Mouse (Mus musculus): ENCODE measurements around the gene Magea8. TPM values are rescaled to one million over a fixed set of nuclear protein-coding genes. Genes with fewer than 3 reads are reported as not detected.

Magea8 gene
- polyA plus RNA-seq (2014; fragmentation: Illumina TruSeq; extraction: RNeasy Lipid Tissue Mini Kit (QIAGEN cat#74804)): not detected

GRCm38 (mm10) chrX:154995750-154996149, at the start of gene Magea8:
Gene Magea8, minus strand, starts transcription at chrX:154995850.

DNA sequence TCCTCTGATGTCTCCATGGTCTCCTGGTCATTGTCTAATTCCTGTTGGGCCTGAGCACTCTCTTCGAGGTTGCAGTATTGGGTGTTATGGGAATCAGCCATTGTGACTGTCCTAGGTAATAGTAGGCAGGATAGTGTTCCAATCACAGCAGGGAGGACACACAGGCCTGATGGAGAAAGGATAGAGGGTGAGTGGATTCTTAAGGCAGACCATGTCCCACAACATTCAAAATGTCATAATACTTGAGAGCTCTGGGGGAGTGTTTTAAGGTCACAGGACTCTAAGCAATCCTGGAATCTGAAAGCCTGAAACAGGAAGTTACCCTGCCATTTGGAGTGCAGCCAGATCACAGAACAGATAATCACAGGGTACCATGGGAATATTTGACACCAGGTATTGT, 46.2 kb downstream of the Magea8 start, which contains the start of gene Magea3:
Magea3 (minus strand) TSS at position 101 of the 400 bp plus-strand sequence.

GRCm38 (mm10) chrX:154935887-154936286, 59.8 kb downstream of the Magea8 start, which contains the start of gene Magea6:
Gene Magea6, minus strand, starts transcription at chrX:154935987.

Other genes with a start within 250 kb of the Magea8 start
- gene Cldn34b1, start 105.6 kb downstream of the Magea8 start, polyA plus RNA-seq (2014; fragmentation: Illumina TruSeq; extraction: RNeasy Lipid Tissue Mini Kit (QIAGEN cat#74804)): not detected
- not detected for gene Magea6, start 59.9 kb downstream of the Magea8 start, polyA plus RNA-seq (2014; fragmentation: Illumina TruSeq; extraction: RNeasy Lipid Tissue Mini Kit (QIAGEN cat#74804))
- not detected for gene Magea3, start 46.3 kb downstream of the Magea8 start, polyA plus RNA-seq (2014; fragmentation: Illumina TruSeq; extraction: RNeasy Lipid Tissue Mini Kit (QIAGEN cat#74804))
- gene Magea5, start 67.3 kb upstream of the Magea8 start, polyA plus RNA-seq (2014; fragmentation: Illumina TruSeq; extraction: RNeasy Lipid Tissue Mini Kit (QIAGEN cat#74804)): not detected
- gene Magea1, start 93.9 kb upstream of the Magea8 start, polyA plus RNA-seq (2014; fragmentation: Illumina TruSeq; extraction: RNeasy Lipid Tissue Mini Kit (QIAGEN cat#74804)): not detected
- not detected for gene Magea2, start 97.8 kb upstream of the Magea8 start, polyA plus RNA-seq (2014; fragmentation: Illumina TruSeq; extraction: RNeasy Lipid Tissue Mini Kit (QIAGEN cat#74804))
- 1.5 TPM for gene Cldn34b2, start 132.6 kb upstream of the Magea8 start, polyA plus RNA-seq (2014; fragmentation: Illumina TruSeq; extraction: RNeasy Lipid Tissue Mini Kit (QIAGEN cat#74804))
- 180 TPM for gene Sat1, start 220.6 kb upstream of the Magea8 start, polyA plus RNA-seq (2014; fragmentation: Illumina TruSeq; extraction: RNeasy Lipid Tissue Mini Kit (QIAGEN cat#74804))